8 mouse cellular contexts compared by ENCODE assay signal in genomic region chr12:109539950-109540349, GRCm38 (mm10).
DNase-seq lines count a peak whose midpoint lies in the region; ATAC-seq lines count a peak whose summit lies in the region.

No protein-coding gene starts in this region.

- peaks cover 5% of the 10 kb centered on the region for H3K4me1 ChIP-seq in heart, embryonic 15.5 days (replicated peaks)
- H3K4me1 ChIP-seq in forebrain, embryonic 15.5 days, result 0 out of 2 replicates have a peak, but pooled peaks cover 1% of the 10 kb centered on the region
- H3K4me1 ChIP-seq in liver, embryonic 16.5 days (ENCODE audit: control insufficient read depth, low read depth, low read length), result no peaks in the 10 kb centered on the region; the same call in 1 of the 2 replicates

- intact Hi-C loops in heart, postnatal 10 days (cut with DNase I), result loop anchor here (5.0 kb wide), 1 partner anchor 103 kb away; no protein-coding TSS in a partner anchor

- peak overlapping the region; percentile 61 for H3K4me2 ChIP-seq in heart, embryonic 15.5 days
- peak overlapping the region; percentile 44 for H3K4me2 ChIP-seq in forebrain, embryonic 15.5 days (replicated peaks)
- H3K4me2 ChIP-seq in liver, embryonic 16.5 days (ENCODE audit: low read depth, low read length), result peak overlapping the region; percentile 22; the same call in 1 of the 2 replicates

- no peaks in the 10 kb centered on the region for H3K36me3 ChIP-seq in heart, embryonic 15.5 days
- peaks cover 4% of the 10 kb centered on the region; the same call in 1 of the 2 replicates for H3K36me3 ChIP-seq in forebrain, embryonic 15.5 days
- H3K36me3 ChIP-seq in liver, embryonic 16.5 days (ENCODE audit: control insufficient read depth, insufficient read depth), result no peaks in the 10 kb centered on the region

- no peak overlapping the region for H3K9ac ChIP-seq in heart, embryonic 15.5 days
- H3K9ac ChIP-seq in forebrain, embryonic 15.5 days (replicated peaks), result peak overlapping the region; percentile 49
- no peak overlapping the region for H3K9ac ChIP-seq in liver, embryonic 16.5 days (ENCODE audit: low read depth, low read length)

- WGBS in heart, embryonic 15.5 days, result 47% methylated on average over 13 of the region's 13 CpGs
- WGBS in forebrain, embryonic 15.5 days, result 53% methylated on average over 13 of the region's 13 CpGs
- 45% methylated on average over 13 of the region's 13 CpGs for WGBS in liver, embryonic 16.5 days (ENCODE audit: insufficient replicate concordance)

- no peak for DNase-seq in heart, postnatal 10 days
- peak; percentile 58 for DNase-seq in cerebellum, adult 9-10 months
- DNase-seq in T-cell, adult 2 months (ENCODE audit: low spot score), result no peak
- no peak for DNase-seq in frontal cortex, postnatal 25 days (ENCODE audit: low spot score in 2 of 2)
- DNase-seq in natural killer cell, adult 2 months (ENCODE audit: low spot score in 2 of 2), result no peak

- no peak overlapping the region for H3K27ac ChIP-seq in heart, embryonic 15.5 days
- peak overlapping the region; percentile 79 for H3K27ac ChIP-seq in forebrain, embryonic 15.5 days (replicated peaks)
- H3K27ac ChIP-seq in liver, embryonic 16.5 days (ENCODE audit: low read length), result 0 out of 2 replicates have a peak overlapping the region, but pooled peaks have one; percentile 12

- no peaks in the 10 kb centered on the region for H3K27me3 ChIP-seq in heart, embryonic 15.5 days
- H3K27me3 ChIP-seq in forebrain, embryonic 15.5 days, result no peaks in the 10 kb centered on the region
- H3K27me3 ChIP-seq in liver, embryonic 16.5 days (ENCODE audit: control insufficient read depth, insufficient read depth, low read depth, low read length), result no peaks in the 10 kb centered on the region; the same call in 1 of the 2 replicates

- H3K9me3 ChIP-seq in heart, embryonic 15.5 days (replicated peaks), result peaks cover 23% of the 10 kb centered on the region; the same call in 1 of the 2 replicates
- H3K9me3 ChIP-seq in forebrain, embryonic 15.5 days, result peaks cover 19% of the 10 kb centered on the region; the same call in 1 of the 2 replicates
- H3K9me3 ChIP-seq in liver, embryonic 16.5 days (replicated peaks; ENCODE audit: control insufficient read depth, low read length), result peaks cover 6% of the 10 kb centered on the region

- no peak for ATAC-seq in heart, embryonic 15.5 days (replicated peaks; ENCODE audit: insufficient number of reproducible peaks, insufficient read depth, low FRiP score, low read depth)
- no peak for ATAC-seq in forebrain, embryonic 15.5 days (replicated peaks)
- ATAC-seq in liver, embryonic 16.5 days (ENCODE audit: low read depth), result no peak

- H3K4me3 ChIP-seq in heart, embryonic 15.5 days, result peak overlapping the region; percentile 49
- peak overlapping the region; percentile 52 for H3K4me3 ChIP-seq in forebrain, embryonic 15.5 days
- peak overlapping the region; percentile 9 for H3K4me3 ChIP-seq in liver, embryonic 16.5 days (ENCODE audit: low read depth, low read length)
